Mouse (Mus musculus): ENCODE data around the gene Lpcat4. TPM values are rescaled to one million over a fixed set of nuclear protein-coding genes. Genes with fewer than 3 reads are reported as not detected.

The Lpcat4 gene
- polyA plus RNA-seq, 1 experiment, result 70.0 TPM

DNA sequence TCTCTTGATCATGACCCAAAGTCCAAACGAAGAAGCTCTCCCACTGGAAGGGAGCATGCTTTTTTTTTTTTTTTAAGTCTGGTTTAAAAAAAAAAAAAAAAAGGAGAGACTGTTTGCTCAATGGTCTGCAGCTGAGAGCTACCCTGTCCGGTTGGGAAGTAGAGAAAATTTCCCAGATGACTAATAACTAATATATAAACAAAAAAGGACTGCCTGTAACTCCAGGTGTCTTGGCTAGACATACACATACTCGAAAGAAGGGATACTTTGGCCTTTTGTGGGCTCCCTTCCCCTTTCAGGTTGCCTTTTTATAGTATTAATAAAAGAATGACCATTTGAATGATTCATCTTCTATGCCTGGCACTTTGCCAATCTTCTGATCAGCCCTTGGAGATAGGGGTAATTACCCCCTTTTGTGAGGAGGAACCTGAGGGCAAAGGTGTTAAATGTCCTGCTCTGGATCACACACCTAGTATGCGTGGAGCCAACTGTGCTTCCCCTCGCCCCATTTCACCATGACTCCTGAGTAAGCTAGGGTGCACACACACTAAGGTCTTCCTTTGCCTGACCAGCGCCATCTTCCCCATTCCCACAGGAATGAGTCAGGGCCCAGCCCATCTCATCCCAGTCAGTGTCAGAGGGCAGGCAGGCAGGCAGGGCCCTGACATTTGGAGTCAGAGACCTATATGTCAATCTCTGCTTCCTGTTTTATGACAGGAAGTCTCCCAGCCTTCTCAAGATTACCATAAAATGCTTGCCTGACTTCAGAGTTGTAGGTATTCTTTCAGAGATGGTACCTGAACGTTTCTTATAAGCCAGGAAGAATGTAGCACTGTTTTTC, 15.6 kb downstream of the Lpcat4 start:
- WGBS, result 77% methylated on average over 7 of the region's 7 CpGs
- H3K4me3 ChIP-seq (ENCODE audit: control insufficient read depth, insufficient read depth, low read length), result no peak overlapping the region
- no peak for DNase-seq

DNA sequence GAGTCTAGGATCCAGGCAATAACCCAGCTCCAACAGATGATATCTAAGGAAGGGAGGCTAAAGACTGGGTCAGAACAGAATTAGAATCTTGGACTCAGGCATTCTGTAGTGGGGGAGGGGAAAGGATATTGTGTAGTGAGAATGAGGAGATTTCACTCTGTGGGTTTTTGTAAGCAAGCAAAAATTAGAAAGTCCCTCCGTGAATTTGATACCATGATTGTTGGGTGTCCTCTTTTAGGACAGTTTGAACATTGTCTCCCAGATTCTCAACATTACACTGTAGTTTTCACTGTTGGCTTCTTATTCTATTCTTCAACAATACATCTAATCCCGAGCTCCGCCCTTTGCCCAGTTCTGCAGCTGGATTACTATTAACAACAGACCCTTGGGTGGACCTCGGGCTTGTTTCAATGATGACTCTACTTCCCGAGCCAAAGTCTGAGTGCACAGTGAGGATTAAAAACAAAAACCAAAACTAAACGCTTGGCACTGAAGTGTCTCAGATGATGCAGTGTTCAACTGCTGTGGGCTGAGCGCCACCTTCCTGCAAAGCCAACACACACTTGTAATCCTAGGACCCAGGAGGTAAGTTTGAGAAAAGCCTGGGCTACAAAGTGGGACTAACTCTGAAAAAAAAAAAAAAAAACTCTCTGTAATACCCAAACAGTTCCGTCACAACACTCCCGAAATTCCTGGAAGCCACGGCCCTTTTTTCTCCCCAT, 20.1 kb downstream of the Lpcat4 start, which contains the start of gene Nutm1:
Gene Nutm1, minus strand, starts transcription at position 51 of the 722 bp plus-strand sequence.
- no peak for TF ChIP-seq CTCF (IDR thresholded peaks at IDR 0.05; ENCODE audit: borderline replicate concordance, control insufficient read depth, extremely low read depth, insufficient read depth, low read length, poor library complexity)
- 0 out of 2 replicates have a peak, but pooled peaks cover 3% of the 10 kb centered on the region for H3K4me1 ChIP-seq (replicated peaks; ENCODE audit: control insufficient read depth, insufficient read depth, low read length)
- H3K4me3 ChIP-seq (ENCODE audit: control insufficient read depth, insufficient read depth, low read length), result no peak within 1 kb of the TSS
- no peak for DNase-seq
- no peaks in the 10 kb centered on the region for H3K36me3 ChIP-seq (ENCODE audit: control insufficient read depth, insufficient read depth, low read length)
- no peaks in the 10 kb centered on the region for H3K27me3 ChIP-seq (ENCODE audit: control insufficient read depth, insufficient read depth, low read length)
- no peak within 1 kb of the TSS for H3K27ac ChIP-seq (ENCODE audit: control insufficient read depth, insufficient read depth, low read length)
- WGBS, result 55% methylated on average over 10 of the region's 10 CpGs

More for the DNA sequence above, 15.6 kb downstream of the Lpcat4 start:
- no peaks in the 10 kb centered on the region for H3K36me3 ChIP-seq (ENCODE audit: control insufficient read depth, insufficient read depth, low read length)
- no peaks in the 10 kb centered on the region for H3K27me3 ChIP-seq (ENCODE audit: control insufficient read depth, insufficient read depth, low read length)
- TF ChIP-seq CTCF (IDR thresholded peaks at IDR 0.05; ENCODE audit: borderline replicate concordance, control insufficient read depth, extremely low read depth, insufficient read depth, low read length, poor library complexity) (no peak), POLR2A (IDR thresholded peaks at IDR 0.05; ENCODE audit: control insufficient read depth, extremely low read depth, insufficient read depth, low read length, poor library complexity) (no peak)
- H3K4me1 ChIP-seq (replicated peaks; ENCODE audit: control insufficient read depth, insufficient read depth, low read length), result 0 out of 2 replicates have a peak, but pooled peaks cover 3% of the 10 kb centered on the region
- no peak overlapping the region for H3K27ac ChIP-seq (ENCODE audit: control insufficient read depth, insufficient read depth, low read length)

- DNase-seq, result peak; percentile 86
- no peaks in the 10 kb centered on the region; the same call in 1 of the 2 replicates for H3K4me1 ChIP-seq (replicated peaks; ENCODE audit: control insufficient read depth, insufficient read depth, low read length)
- no peaks in the 10 kb centered on the region for H3K36me3 ChIP-seq (ENCODE audit: control insufficient read depth, insufficient read depth, low read length)
- TF ChIP-seq CTCF (IDR thresholded peaks at IDR 0.05; ENCODE audit: borderline replicate concordance, control insufficient read depth, extremely low read depth, insufficient read depth, low read length, poor library complexity), result peak; percentile 63; the same call in 1 of the 2 replicates
- TF ChIP-seq POLR2A (IDR thresholded peaks at IDR 0.05; ENCODE audit: control insufficient read depth, extremely low read depth, insufficient read depth, low read length, poor library complexity), result peak; percentile 92
- H3K4me3 ChIP-seq (ENCODE audit: control insufficient read depth, insufficient read depth, low read length), result peak within 1 kb of the TSS; percentile 60
- WGBS, result under 1% methylated on average over 36 of the region's 36 CpGs
- H3K27ac ChIP-seq (ENCODE audit: control insufficient read depth, insufficient read depth, low read length), result no peak within 1 kb of the TSS
- H3K27me3 ChIP-seq (ENCODE audit: control insufficient read depth, insufficient read depth, low read length), result no peaks in the 10 kb centered on the region
Observed at GRCm38 (mm10) chr2:112261748-112262653, 22.7 kb downstream of the Lpcat4 start, which contains the start of gene Nop10. Gene Nop10 (plus strand): TSS chr2:112261926.

GRCm38 (mm10) chr2:112262779-112263295, 23.6 kb downstream of the Lpcat4 start:
- no peaks in the 10 kb centered on the region; the same call in 1 of the 2 replicates for H3K4me1 ChIP-seq (replicated peaks; ENCODE audit: control insufficient read depth, insufficient read depth, low read length)
- 30% methylated on average over 4 of the region's 4 CpGs for WGBS
- DNase-seq, result no peak
- no peak overlapping the region for H3K27ac ChIP-seq (ENCODE audit: control insufficient read depth, insufficient read depth, low read length)
- TF ChIP-seq CTCF (IDR thresholded peaks at IDR 0.05; ENCODE audit: borderline replicate concordance, control insufficient read depth, extremely low read depth, insufficient read depth, low read length, poor library complexity) (no peak), POLR2A (IDR thresholded peaks at IDR 0.05; ENCODE audit: control insufficient read depth, extremely low read depth, insufficient read depth, low read length, poor library complexity) (no peak)
- H3K27me3 ChIP-seq (ENCODE audit: control insufficient read depth, insufficient read depth, low read length), result no peaks in the 10 kb centered on the region
- no peak overlapping the region for H3K4me3 ChIP-seq (ENCODE audit: control insufficient read depth, insufficient read depth, low read length)
- H3K36me3 ChIP-seq (ENCODE audit: control insufficient read depth, insufficient read depth, low read length), result no peaks in the 10 kb centered on the region

DNA sequence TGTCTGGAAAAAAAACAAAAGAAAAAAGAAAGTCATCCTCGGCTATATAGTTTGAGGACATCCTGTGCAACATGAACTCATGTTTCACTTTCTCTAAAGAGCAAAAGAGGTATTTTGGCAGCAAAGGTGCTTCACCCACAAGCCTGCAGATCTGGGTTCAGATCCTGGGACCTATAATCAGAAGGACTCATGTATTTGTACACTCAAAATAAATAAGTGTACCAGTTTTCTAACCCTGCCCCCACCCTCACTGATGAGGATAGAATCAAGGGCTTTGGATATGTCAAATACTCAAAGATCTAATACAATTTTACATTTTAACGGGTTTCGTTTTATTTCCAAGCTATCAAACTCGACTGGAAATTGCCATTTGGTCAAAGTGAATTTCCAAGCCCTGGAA, 25.1 kb downstream of the Lpcat4 start:
- no peak overlapping the region for H3K4me3 ChIP-seq (ENCODE audit: control insufficient read depth, insufficient read depth, low read length)
- no peaks in the 10 kb centered on the region for H3K27me3 ChIP-seq (ENCODE audit: control insufficient read depth, insufficient read depth, low read length)
- no peak for DNase-seq
- H3K36me3 ChIP-seq (ENCODE audit: control insufficient read depth, insufficient read depth, low read length), result no peaks in the 10 kb centered on the region
- no peak for TF ChIP-seq CTCF (IDR thresholded peaks at IDR 0.05; ENCODE audit: borderline replicate concordance, control insufficient read depth, extremely low read depth, insufficient read depth, low read length, poor library complexity)
- TF ChIP-seq POLR2A (IDR thresholded peaks at IDR 0.05; ENCODE audit: control insufficient read depth, extremely low read depth, insufficient read depth, low read length, poor library complexity), result no peak
- no peak overlapping the region for H3K27ac ChIP-seq (ENCODE audit: control insufficient read depth, insufficient read depth, low read length)
- peaks cover 8% of the 10 kb centered on the region for H3K4me1 ChIP-seq (replicated peaks; ENCODE audit: control insufficient read depth, insufficient read depth, low read length)
- 68% methylated on average over 4 of the region's 4 CpGs for WGBS
